Mouse (Mus musculus) Patski (cell line): Measurements from ENCODE around the gene Olfr1447. TPM values are rescaled to one million over a fixed set of nuclear protein-coding genes. Genes with fewer than 3 reads are reported as not detected.

Experiments
- ATAC-seq: fragments of 100-300 bp; one replicate; pipeline ENCODE4 v1.8.0; 2021
- CTCF ChIA-PET: fragments of 350-600 bp; sonication (Branson Sonifier 250); formaldehyde crosslinking; loops from one replicate; lab custom pipeline; 2022; ENCODE audit warnings: inconsistent platforms; lab: Charles Lee
- POLR2A ChIA-PET: fragments of 350-600 bp; sonication (Branson Sonifier 250); formaldehyde crosslinking; loops from one replicate; lab custom pipeline; 2022; ENCODE audit warnings: antibody characterized with exemption, inconsistent platforms; lab: Charles Lee
- DNase-seq: peaks from one replicate; pipeline ENCODE4 v3.0.0-alpha.2; 2011; ENCODE audit warnings: low read depth, low spot score
- H3K27me3 ChIP-seq: fragments of 371-371 bp; one replicate; pipeline ENCODE4 v1.5.1; 2021
- CTCF ChIP-seq: fragments of 100-300 bp; IDR thresholded peaks from one replicate; pipeline ENCODE4 v1.5.1; 2021
- in situ Hi-C: fragments of 300-500 bp; cut with MboI; formaldehyde crosslinking; loops from 3 replicates; pipeline ENCODE4 v1.11.1; 2018; ENCODE audit warnings: low pct_unique_long_range_greater_than_20kb, mixed read lengths
- polyA plus RNA-seq: library from polyadenylated mRNA; unstranded; gene quantifications from one replicate; pipeline ENCODE4 v1.2.3, GENCODE M21; 2021

The Olfr1447 gene
- not detected for polyA plus RNA-seq

DNA sequence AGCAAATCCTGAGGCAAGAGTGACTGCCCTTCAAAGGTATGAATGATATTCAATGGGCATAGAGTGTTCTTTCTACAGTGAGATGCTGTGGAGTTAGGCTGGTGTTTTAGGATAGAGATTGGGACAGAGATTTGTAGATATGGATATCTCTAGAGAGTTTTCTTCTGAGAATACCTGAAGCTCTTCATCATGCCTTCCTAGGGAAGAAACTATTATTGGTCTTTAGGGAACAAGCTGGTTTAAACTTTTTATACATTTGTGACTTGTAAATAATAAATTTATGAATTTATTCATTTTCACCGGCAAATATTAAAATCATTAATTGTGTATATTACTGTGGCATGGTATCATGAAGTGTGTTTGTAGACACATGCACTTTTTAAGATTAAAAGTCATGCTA, at the start of gene Olfr1447:
Gene Olfr1447, minus strand, starts transcription at position 101 of the 400 bp plus-strand sequence.
- no peak for ATAC-seq
- no peak for TF ChIP-seq CTCF
- DNase-seq = no peak
- H3K27me3 ChIP-seq = no peaks in the 10 kb centered on the region
- ChIA-PET POLR2A (no interaction called here), CTCF (no interaction called here)
- in situ Hi-C loops = no loop called here

DNA sequence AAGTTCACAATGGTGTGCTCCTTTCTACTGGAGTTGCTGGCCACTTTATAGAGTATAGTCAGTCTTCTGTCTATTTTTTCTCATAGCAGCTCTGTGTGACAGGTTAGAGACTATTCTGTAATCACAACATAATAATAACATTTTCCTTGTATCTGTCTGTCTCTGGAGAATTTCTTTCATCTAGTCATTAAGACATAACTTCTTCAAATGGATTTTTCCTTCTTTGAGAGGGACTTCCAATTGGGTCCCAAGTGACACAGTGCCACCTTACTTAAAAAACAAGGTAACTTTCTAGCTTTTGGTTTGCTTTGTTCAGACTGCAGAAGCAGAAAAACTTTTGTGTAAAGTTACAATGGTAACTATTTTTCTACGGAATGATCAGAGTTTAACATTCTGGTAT, 46.4 kb upstream of the Olfr1447 start, which contains the start of gene Olfr1450:
Gene Olfr1450, plus strand, starts transcription at position 301 of the 400 bp plus-strand sequence.
- CTCF ChIA-PET = no interaction called here
- no peak for ATAC-seq
- DNase-seq = no peak
- POLR2A ChIA-PET = no interaction called here
- H3K27me3 ChIP-seq = peaks cover 12% of the 10 kb centered on the region
- TF ChIP-seq CTCF = no peak
- in situ Hi-C loops = no loop called here

DNA sequence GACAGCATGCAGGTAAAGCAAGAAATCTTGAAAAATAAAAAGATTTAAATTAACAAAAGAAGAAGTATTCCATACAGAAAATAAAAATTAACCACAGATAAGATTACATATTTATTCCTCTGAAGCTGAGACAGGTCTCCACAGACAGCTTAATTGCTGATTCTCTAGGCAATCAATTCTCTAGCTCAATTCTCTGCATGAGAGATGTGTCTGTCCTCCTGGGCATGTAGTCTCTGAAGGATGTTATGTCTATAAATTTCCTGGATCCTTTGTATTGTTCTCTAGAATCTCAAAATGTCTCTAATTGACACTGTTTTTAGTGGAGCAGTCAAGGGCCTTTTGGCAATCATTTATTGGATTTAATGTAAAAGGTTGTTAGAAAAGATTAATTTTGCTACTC, 27.0 kb upstream of the Olfr1447 start, which contains the start of gene Olfr1449:
Gene Olfr1449, plus strand, starts transcription at position 301 of the 400 bp plus-strand sequence.
- H3K27me3 ChIP-seq = peaks cover 22% of the 10 kb centered on the region
- ChIA-PET POLR2A (no interaction called here), CTCF (no interaction called here)
- no peak for TF ChIP-seq CTCF
- no peak for ATAC-seq
- DNase-seq = no peak
- in situ Hi-C loops = no loop called here

DNA sequence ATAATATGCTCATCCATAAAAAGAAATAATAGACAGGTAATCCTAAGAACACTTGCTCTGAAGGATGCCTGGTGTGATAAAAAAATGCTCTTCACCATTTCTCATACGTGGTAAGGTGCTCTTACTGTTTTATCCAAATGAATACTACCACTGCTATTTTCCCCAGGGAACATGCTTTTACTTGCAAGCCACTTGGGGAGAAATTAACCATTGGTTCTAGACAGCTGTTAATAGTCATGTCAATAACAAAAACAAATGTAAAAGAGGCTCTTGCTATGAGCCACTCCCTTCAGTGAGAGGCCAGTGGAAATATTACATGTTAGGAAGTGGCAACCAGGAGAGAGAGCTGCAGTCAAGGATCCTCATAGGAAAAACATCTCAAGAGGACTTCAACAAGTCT, 20.8 kb upstream of the Olfr1447 start, which contains the start of gene Olfr1448:
Gene Olfr1448, minus strand, starts transcription at position 101 of the 400 bp plus-strand sequence.
- no peak for ATAC-seq

DNA sequence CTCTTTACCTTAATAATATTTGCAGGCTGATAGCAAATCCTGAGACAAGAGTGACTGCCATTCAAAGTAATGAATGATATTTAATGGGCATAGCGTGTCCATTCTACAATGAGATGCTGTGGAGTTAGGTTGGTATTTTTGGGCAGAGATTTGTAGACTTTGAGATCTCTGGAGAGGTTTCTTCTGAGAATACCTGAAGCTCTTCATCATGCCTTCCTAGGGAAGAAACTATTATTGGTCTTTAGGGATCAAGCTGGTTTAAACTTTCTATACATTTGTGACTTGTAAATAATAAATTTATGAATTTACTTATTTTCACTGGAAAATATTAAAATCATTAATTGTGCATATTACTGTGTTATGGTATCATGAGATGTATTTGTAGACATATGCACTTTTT, 10.1 kb downstream of the Olfr1447 start, which contains the start of gene Olfr1446:
Gene Olfr1446, minus strand, starts transcription at position 101 of the 400 bp plus-strand sequence.
- no peak for TF ChIP-seq CTCF
- DNase-seq = no peak
- CTCF ChIA-PET = interaction anchor here (1.0 to 1.4 kb wide), 2 partner anchors 14 to 34 kb away, joined by 3 read pairs; no protein-coding TSS in a partner anchor
- POLR2A ChIA-PET = no interaction called here
- in situ Hi-C loops = no loop called here
- ATAC-seq = no peak
- H3K27me3 ChIP-seq = peaks cover 30% of the 10 kb centered on the region

More for the DNA sequence above, 20.8 kb upstream of the Olfr1447 start, which contains the start of gene Olfr1448:
- peaks cover 20% of the 10 kb centered on the region for H3K27me3 ChIP-seq
- in situ Hi-C loops = no loop called here
- ChIA-PET POLR2A (no interaction called here), CTCF (no interaction called here)
- no peak for TF ChIP-seq CTCF
- DNase-seq = no peak

DNA sequence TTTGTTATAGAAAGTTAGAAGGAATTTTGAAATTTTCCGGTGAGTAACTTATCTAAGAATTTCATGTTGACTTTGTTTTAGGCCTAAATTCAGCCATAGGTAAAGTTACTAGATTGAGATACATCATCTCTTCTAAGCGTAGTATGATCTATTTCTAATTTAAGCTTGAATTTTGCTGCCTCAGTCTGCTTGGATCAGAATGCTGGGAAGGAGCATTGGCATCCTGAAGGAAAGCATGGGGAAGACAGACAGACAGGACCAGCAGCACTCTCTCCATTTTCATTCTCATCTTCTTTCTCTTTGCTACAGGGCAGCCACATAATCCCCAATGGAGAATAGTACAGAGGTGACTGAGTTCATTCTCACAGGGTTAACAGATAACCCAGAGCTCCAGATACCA, 20.0 kb downstream of the Olfr1447 start, which contains the start of gene Olfr1445:
Gene Olfr1445, plus strand, starts transcription at position 301 of the 400 bp plus-strand sequence.
- ATAC-seq = no peak
- peaks cover 32% of the 10 kb centered on the region for H3K27me3 ChIP-seq
- ChIA-PET POLR2A (no interaction called here), CTCF (no interaction called here)
- no peak for TF ChIP-seq CTCF
- in situ Hi-C loops = no loop called here
- no peak for DNase-seq

DNA sequence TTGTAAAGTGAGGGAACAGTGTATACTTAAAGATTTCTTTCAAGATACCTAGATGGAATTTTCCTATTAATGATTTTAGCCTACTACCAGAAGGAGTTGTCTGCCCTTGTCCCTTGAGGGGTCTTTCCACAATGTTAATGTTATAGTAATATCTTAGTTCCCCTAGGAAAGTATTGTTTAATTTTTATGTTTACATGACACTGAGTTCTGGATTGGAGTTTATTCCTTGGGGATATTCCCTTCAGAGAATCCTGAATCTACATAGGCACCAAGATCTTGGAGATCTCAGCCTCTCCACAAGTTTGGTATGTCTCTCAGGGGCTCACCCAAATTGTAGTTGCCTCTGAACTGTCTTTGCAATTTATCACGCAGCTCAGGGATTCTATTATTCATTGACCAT, 46.6 kb downstream of the Olfr1447 start, which contains the start of gene Olfr1444:
Gene Olfr1444, plus strand, starts transcription at position 301 of the 400 bp plus-strand sequence.
- ChIA-PET CTCF (interaction anchor here (1.9 kb wide), 1 partner anchor 9 kb away, joined by 4 read pairs; no protein-coding TSS in a partner anchor), POLR2A (no interaction called here)
- no peak for DNase-seq
- peaks cover 68% of the 10 kb centered on the region for H3K27me3 ChIP-seq
- in situ Hi-C loops = no loop called here
- ATAC-seq = no peak
- no peak for TF ChIP-seq CTCF

Other genes starting within 250 kb of the Olfr1447 start
- not detected for gene Olfr1442, start 233.3 kb downstream of the Olfr1447 start, polyA plus RNA-seq
- gene Olfr1443, start 225.6 kb downstream of the Olfr1447 start, polyA plus RNA-seq = not detected
- 0.81 TPM for gene Keg1, start 208.0 kb downstream of the Olfr1447 start, polyA plus RNA-seq
- gene Cntf, start 138.1 kb downstream of the Olfr1447 start, polyA plus RNA-seq = 59.9 TPM
- 94.3 TPM for gene Zfp91, start 107.6 kb downstream of the Olfr1447 start, polyA plus RNA-seq
- gene Lpxn, start 107.5 kb downstream of the Olfr1447 start, polyA plus RNA-seq = 1.0 TPM
- not detected for gene Gm5244, start 57.1 kb downstream of the Olfr1447 start, polyA plus RNA-seq
- gene Olfr1444, start 46.5 kb downstream of the Olfr1447 start, polyA plus RNA-seq = not detected
- not detected for gene Olfr1445, start 19.9 kb downstream of the Olfr1447 start, polyA plus RNA-seq
- gene Olfr1446, start 10.2 kb downstream of the Olfr1447 start, polyA plus RNA-seq = not detected
- gene Olfr1448, start 20.7 kb upstream of the Olfr1447 start, polyA plus RNA-seq = not detected
- gene Olfr1449, start 27.1 kb upstream of the Olfr1447 start, polyA plus RNA-seq = not detected
- gene Olfr1450, start 46.5 kb upstream of the Olfr1447 start, polyA plus RNA-seq = not detected
- not detected for gene Olfr1451, start 91.3 kb upstream of the Olfr1447 start, polyA plus RNA-seq
- not detected for gene Olfr1453, start 124.6 kb upstream of the Olfr1447 start, polyA plus RNA-seq
- gene Olfr1454, start 156.9 kb upstream of the Olfr1447 start, polyA plus RNA-seq = not detected
- not detected for gene Olfr1457, start 194.1 kb upstream of the Olfr1447 start, polyA plus RNA-seq
- not detected for gene Olfr1458, start 203.0 kb upstream of the Olfr1447 start, polyA plus RNA-seq
- 0.03 TPM for gene Olfr1459, start 245.8 kb upstream of the Olfr1447 start, polyA plus RNA-seq